Mouse (Mus musculus): ENCODE results near the gene Gabpb2.
"Not testable (repeated sequence)": the region's sequence is repeated elsewhere in the genome, so short reads cannot be mapped to it uniquely, and the experiment has no call there.

Gene Gabpb2

GRCm38 (mm10) chr3:95231298-95232221 lies 13.8 kb upstream of the Gabpb2 start, which contains the start of gene Mllt11:
Gene Mllt11 (minus strand): TSS chr3:95232171.
- DNase-seq (ENCODE audit: low spot score) = no peak

GRCm38 (mm10) chr3:95230495-95231297 lies 13.0 kb upstream of the Gabpb2 start:
- DNase-seq (ENCODE audit: low spot score) = no peak

GRCm38 (mm10) chr3:95229781-95230494 lies 12.2 kb upstream of the Gabpb2 start:
- peak; percentile 67 for DNase-seq (ENCODE audit: low spot score)

- DNase-seq (ENCODE audit: low spot score) = peak; percentile 55
Observed at GRCm38 (mm10) chr3:95228894-95229780, 11.4 kb upstream of the Gabpb2 start.

- DNase-seq (ENCODE audit: low spot score) = peak; percentile 85
Observed at GRCm38 (mm10) chr3:95228148-95228893, 10.6 kb upstream of the Gabpb2 start, which contains the start of gene Cdc42se1. Gene Cdc42se1 (plus strand): TSS chr3:95228732.

GRCm38 (mm10) chr3:95227214-95227613 lies 9.5 kb upstream of the Gabpb2 start:
- no peak for DNase-seq (ENCODE audit: low spot score)

GRCm38 (mm10) chr3:95224295-95224694 lies 6.6 kb upstream of the Gabpb2 start:
- DNase-seq (ENCODE audit: low spot score) = no peak

GRCm38 (mm10) chr3:95223041-95223440 lies 5.3 kb upstream of the Gabpb2 start:
- no peak for DNase-seq (ENCODE audit: low spot score)

- DNase-seq (ENCODE audit: low spot score) = no peak
Observed at GRCm38 (mm10) chr3:95218466-95219137, 886 bp upstream of the Gabpb2 start.

- no peak for DNase-seq (ENCODE audit: low spot score)
Observed at GRCm38 (mm10) chr3:95216655-95217254, 961 bp downstream of the Gabpb2 start.

GRCm38 (mm10) chr3:95213609-95213975 lies 4.1 kb downstream of the Gabpb2 start:
- DNase-seq (ENCODE audit: low spot score) = no peak

GRCm38 (mm10) chr3:95212889-95213608 lies 4.7 kb downstream of the Gabpb2 start:
- DNase-seq (ENCODE audit: low spot score) = not testable (repeated sequence)

GRCm38 (mm10) chr3:95210585-95210984 lies 7.1 kb downstream of the Gabpb2 start:
- DNase-seq (ENCODE audit: low spot score) = no peak

- DNase-seq (ENCODE audit: low spot score) = no peak
Observed at GRCm38 (mm10) chr3:95208286-95208685, 9.4 kb downstream of the Gabpb2 start.

- no peak for DNase-seq (ENCODE audit: low spot score)
Observed at GRCm38 (mm10) chr3:95203880-95204279, 13.8 kb downstream of the Gabpb2 start.

GRCm38 (mm10) chr3:95200562-95200961 lies 17.2 kb downstream of the Gabpb2 start:
- no peak for DNase-seq (ENCODE audit: low spot score)

- no peak for DNase-seq (ENCODE audit: low spot score)
Observed at GRCm38 (mm10) chr3:95200132-95200531, 17.6 kb downstream of the Gabpb2 start.

GRCm38 (mm10) chr3:95199101-95199500 lies 18.6 kb downstream of the Gabpb2 start:
- DNase-seq (ENCODE audit: low spot score) = no peak

- DNase-seq (ENCODE audit: low spot score) = no peak
Observed at GRCm38 (mm10) chr3:95195772-95196171, 21.9 kb downstream of the Gabpb2 start.
